Mouse (Mus musculus) erythroblast, embryonic 14.5 days (primary cell): Measurements from ENCODE around the gene Pla2g6.

Experiments used
- GATA1 ChIP-seq: IDR thresholded peaks from 2 replicates; pipeline ENCODE4 v1.6.1; 2012; ENCODE audit warnings: low read length, inconsistent platforms, mixed read lengths
- TAL1 ChIP-seq: IDR thresholded peaks from 3 replicates; pipeline ENCODE4 v1.6.1; 2012; ENCODE audit warnings: low read length, inconsistent platforms, mixed read lengths

DNA sequence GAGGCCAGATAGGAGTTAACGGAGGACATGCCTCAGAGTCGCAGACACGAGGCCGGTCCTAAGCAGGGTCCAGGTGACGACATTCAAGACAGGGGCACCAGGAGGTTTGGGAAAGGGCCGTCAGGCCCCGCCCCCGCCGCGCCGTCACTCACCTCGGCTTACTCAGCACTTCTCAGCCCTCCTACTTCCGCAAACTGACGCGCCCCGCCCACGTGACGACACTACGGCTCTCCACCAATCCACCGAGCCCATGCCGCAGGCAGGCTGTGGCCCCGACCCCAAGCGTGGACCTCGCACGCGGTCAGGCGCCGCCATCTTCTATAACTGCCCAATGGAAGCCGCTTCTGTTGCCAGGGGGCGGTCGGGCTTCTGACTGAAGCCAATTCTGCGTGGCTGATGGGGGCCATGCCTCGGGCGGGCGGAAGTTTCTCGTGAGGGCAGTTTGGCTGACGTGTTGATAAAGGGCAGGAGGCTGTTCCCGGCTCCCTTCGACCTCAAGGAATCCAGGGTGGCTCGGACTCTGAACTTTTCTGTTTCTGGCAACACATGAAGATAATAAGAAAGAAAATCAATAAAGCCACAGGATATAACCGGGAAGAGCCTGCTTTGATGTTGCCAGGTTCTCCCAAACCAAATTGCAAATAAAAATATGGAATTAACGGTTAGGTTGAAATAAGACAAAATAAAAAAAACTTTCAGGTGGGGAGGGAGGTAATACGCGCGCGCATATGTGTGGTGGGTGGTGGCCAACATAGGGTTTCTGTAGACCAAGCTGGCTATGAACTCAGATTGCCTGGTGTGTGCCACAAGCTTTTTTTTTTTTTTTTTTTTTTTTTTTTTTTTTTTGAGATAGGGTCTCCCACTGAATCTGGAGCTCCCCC, at the start of gene Pla2g6:
- TF ChIP-seq GATA1 = no peak
- TF ChIP-seq TAL1 = no peak
